Mouse (Mus musculus) embryonic facial prominence, embryonic 13.5 days (tissue): ENCODE data around the gene Psapl1. TPM values are rescaled to one million over a fixed set of nuclear protein-coding genes. Genes with fewer than 3 reads are reported as not detected.

ENCODE experiments used
- ATAC-seq: fragments of 200-750 bp; cut with Nextera tagmentation; 2 replicates; pipeline ENCODE4 v1.8.0; 2017; ENCODE audit warnings: low read depth; ENCODE audit not compliant: insufficient number of reproducible peaks, insufficient read depth, low FRiP score, low TSS enrichment
- H3K27ac ChIP-seq: fragments of 300-500 bp; sonication (generic); 2 replicates; pipeline ENCODE4 v1.5.1; 2015; ENCODE audit warnings: moderate library complexity, mild to moderate bottlenecking, inconsistent platforms
- H3K27me3 ChIP-seq: fragments of 300-500 bp; sonication (generic); 2 replicates; pipeline ENCODE4 v1.6.1; 2015; ENCODE audit warnings: mild to moderate bottlenecking, inconsistent platforms
- H3K36me3 ChIP-seq: fragments of 300-500 bp; sonication (generic); 2 replicates; pipeline ENCODE4 v1.6.1; 2015; ENCODE audit warnings: mild to moderate bottlenecking, inconsistent platforms
- H3K4me1 ChIP-seq: fragments of 300-500 bp; sonication (generic); 2 replicates; pipeline ENCODE4 v1.6.1; 2015; ENCODE audit warnings: inconsistent platforms
- H3K4me2 ChIP-seq: fragments of 300-500 bp; sonication (generic); 2 replicates; pipeline ENCODE4 v1.6.1; 2015; ENCODE audit warnings: moderate library complexity, mild to moderate bottlenecking, inconsistent platforms
- H3K4me3 ChIP-seq: fragments of 300-500 bp; sonication (generic); 2 replicates; pipeline ENCODE4 v1.5.1; 2015; ENCODE audit warnings: mild to moderate bottlenecking, inconsistent platforms
- H3K9ac ChIP-seq: fragments of 300-500 bp; sonication (generic); 2 replicates; pipeline ENCODE4 v1.6.1; 2015; ENCODE audit warnings: mild to moderate bottlenecking, inconsistent platforms
- H3K9me3 ChIP-seq: fragments of 300-500 bp; sonication (generic); 2 replicates; pipeline ENCODE4 v1.6.1; 2016; ENCODE audit warnings: inconsistent platforms
- WGBS: fragments of 180-500 bp; shearing (Covaris S2); methylation state at CpG from one replicate; pipeline ENCODE4 v1.1.7; 2015; ENCODE audit warnings: mixed read lengths; 5-methylcytosine and 5-hydroxymethylcytosine counted together
- polyA plus RNA-seq: library from polyadenylated mRNA; unstranded; fragments of >200 nt; fragmentation: Nextera tagmentation; extraction: Ambion mirVana; gene quantifications from 2 replicates; pipeline ENCODE4 v1.2.1, GENCODE M21; 2015

Psapl1 gene
- polyA plus RNA-seq, 1 experiment from 2014 or later = 2.3 TPM

DNA sequence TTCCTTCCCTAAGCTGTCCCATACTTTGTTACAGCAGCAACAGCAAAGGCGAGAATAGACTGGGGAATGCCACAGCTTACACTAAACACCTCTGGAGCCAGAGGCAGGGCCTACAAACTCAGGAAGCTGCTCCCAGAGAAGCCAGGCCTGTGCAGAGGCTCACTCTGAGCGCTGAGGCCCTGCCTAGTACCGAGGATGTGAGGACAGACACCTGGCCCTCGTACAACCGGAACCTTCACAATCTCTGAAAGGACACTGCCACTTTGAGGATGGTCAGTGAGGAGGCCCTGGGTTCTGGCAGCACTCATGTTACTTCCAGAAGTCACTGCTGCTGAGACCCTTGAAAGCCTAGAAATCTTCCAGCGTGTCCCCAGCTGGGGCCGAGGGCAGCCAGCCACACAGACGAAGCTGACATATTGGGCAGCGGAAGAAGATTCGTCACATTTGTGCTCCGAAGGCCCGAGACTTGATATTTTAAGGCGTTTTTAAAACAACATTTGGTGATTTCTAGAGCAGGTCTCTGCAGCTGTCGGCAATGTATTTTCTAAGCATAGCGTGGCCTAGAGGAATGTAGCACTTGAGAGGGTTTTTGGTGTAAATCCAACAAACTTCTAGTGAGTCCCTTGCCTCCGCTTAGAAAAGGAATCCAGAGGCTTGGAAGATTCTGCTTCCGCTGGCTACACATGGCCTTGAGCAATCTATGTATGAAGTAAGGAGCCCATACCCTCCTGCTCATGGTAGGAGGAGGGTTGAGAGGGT lies 49.1 kb downstream of the Psapl1 start:
- ATAC-seq = no peak

DNA sequence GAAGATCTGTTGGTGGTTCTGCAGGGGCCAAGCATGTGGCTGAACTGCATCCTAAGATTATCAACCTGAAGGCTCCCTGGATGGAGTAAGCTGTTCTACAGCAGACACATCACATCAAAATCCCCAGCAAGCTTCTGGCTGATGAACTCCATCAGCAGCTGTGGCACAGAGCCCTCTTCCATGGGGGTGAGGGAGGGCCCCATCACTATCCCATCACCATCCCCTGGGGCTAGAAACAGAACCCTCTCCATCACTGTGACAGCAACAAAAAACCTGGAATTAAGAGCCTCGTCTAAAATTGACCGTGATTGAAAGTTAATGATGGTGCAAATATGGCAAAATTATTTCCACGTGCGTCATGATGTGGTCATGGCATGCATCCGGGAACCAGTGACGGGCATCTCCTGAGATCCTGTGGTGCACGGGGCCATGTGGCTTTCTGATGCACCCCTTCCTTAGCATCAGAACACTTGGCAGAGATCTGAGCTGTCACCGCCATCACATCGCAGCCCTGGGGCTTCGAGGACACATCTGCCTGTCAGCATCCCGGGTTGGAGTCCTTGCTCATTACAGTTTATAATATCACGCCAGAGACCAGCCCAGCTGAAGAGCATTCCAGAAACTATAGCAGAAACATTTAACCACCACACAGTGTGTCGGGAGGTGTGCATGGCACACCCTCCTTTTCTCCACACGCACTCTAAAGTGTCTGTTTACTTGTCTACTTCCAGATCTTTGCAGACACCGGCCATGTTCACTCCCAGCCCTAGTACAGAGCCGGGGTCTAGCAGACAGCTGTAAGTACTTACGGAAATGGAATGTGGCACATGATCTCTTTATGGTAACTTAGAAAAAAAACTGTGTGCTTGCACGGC lies 51.1 kb downstream of the Psapl1 start:
- WGBS = 22% methylated on average over 18 of the region's 18 CpGs
- Histone ChIP-seq H3K9ac (no peak overlapping the region), H3K4me2 (peak overlapping the region; percentile 42), H3K27me3 (no peaks in the 10 kb centered on the region), H3K4me1 (peaks cover 53% of the 10 kb centered on the region), H3K9me3 (no peaks in the 10 kb centered on the region), H3K27ac (peak overlapping the region; percentile 48; the same call in 1 of the 2 replicates), H3K36me3 (no peaks in the 10 kb centered on the region), H3K4me3 (no peak overlapping the region)
- ATAC-seq = peak; percentile 66; the same call in 1 of the 2 replicates

More for the DNA sequence above, 49.1 kb downstream of the Psapl1 start:
- Histone ChIP-seq H3K27ac (no peak overlapping the region), H3K4me3 (no peak overlapping the region), H3K9ac (no peak overlapping the region), H3K27me3 (no peaks in the 10 kb centered on the region), H3K4me1 (peaks cover 49% of the 10 kb centered on the region), H3K4me2 (no peak overlapping the region), H3K36me3 (no peaks in the 10 kb centered on the region), H3K9me3 (no peaks in the 10 kb centered on the region)
- 76% methylated on average over 17 of the region's 17 CpGs for WGBS

Other genes with a start within 250 kb of the Psapl1 start
- gene Sorcs2, start 194.1 kb downstream of the Psapl1 start, polyA plus RNA-seq = 13.1 and 14.8 TPM in 2 replicates